Mouse (Mus musculus): ENCODE measurements around the gene Mbtd1. TPM values are rescaled to one million over a fixed set of nuclear protein-coding genes. Genes with fewer than 3 reads are reported as not detected.

Gene Mbtd1
- polyA plus RNA-seq, 1 experiment from 2014 or later: 32.0 TPM

Other genes with a start within 250 kb of the Mbtd1 start
- gene Utp18, start 86 bp upstream of the Mbtd1 start, polyA plus RNA-seq (2016; fragmentation: Nextera tagmentation; extraction: Ambion mirVana): 32.3 and 38.1 TPM in 2 replicates
- 127 and 138 TPM in 2 replicates for gene Nme2, start 70.4 kb downstream of the Mbtd1 start, polyA plus RNA-seq (2016; fragmentation: Nextera tagmentation; extraction: Ambion mirVana)
- gene Gm20390, start 82.4 kb downstream of the Mbtd1 start, polyA plus RNA-seq (2016; fragmentation: Nextera tagmentation; extraction: Ambion mirVana): 451 and 498 TPM in 2 replicates
- 281 and 305 TPM in 2 replicates for gene Nme1, start 82.7 kb downstream of the Mbtd1 start, polyA plus RNA-seq (2016; fragmentation: Nextera tagmentation; extraction: Ambion mirVana)
- 61.9 and 81.6 TPM in 2 replicates for gene Spag9, start 110.2 kb downstream of the Mbtd1 start, polyA plus RNA-seq (2016; fragmentation: Nextera tagmentation; extraction: Ambion mirVana)